Mouse (Mus musculus) stomach, postnatal 0 days (tissue): ENCODE results near the gene Treh.

ENCODE experiments used
- CTCF ChIP-seq: IDR thresholded peaks from 2 replicates; pipeline ENCODE4 v1.5.1; 2016; ENCODE audit warnings: antibody characterized with exemption, low read depth, mild to moderate bottlenecking, moderate library complexity
- EP300 ChIP-seq: optimal IDR thresholded peaks from 2 replicates; pipeline ENCODE3; 2016; ENCODE audit warnings: antibody characterized with exemption

DNA sequence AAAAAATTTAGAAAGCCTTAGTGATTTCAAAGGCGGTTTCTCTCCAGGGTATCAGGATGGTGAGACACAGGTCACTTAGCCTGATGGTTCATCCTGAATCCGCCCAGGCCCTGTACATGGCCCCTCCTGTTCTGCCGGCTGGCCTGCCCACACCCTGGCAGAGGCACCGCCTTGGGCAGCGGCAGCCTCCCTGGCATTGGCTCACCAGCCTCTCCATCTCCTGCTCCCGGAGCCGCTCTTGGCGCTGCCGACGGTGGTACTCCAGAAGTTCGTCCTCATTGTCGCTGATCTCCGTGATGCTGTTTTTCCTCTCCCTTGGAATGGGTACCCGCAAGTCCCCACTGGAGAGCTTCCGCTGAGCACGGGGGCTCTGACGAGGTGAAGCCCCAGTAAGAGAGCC is 42.1 kb downstream of the Treh start:
- TF ChIP-seq CTCF: no peak
- TF ChIP-seq EP300: no peak
